Mouse (Mus musculus) liver, adult 2 months (tissue): ENCODE measurements around the gene Ptgs1.

Source experiments
- CTCF ChIP-seq: fragments of 200-500 bp; IDR thresholded peaks from 2 replicates; pipeline ENCODE4 v1.5.1; 2011; ENCODE audit warnings: low read depth, low read length, control low read depth
- POLR2A ChIP-seq: fragments of 200-500 bp; IDR thresholded peaks from 2 replicates; pipeline ENCODE4 v1.6.1; 2011; ENCODE audit warnings: low read length, control low read depth; ENCODE audit not compliant: insufficient read depth; ENCODE audit errors: extremely low read depth

DNA sequence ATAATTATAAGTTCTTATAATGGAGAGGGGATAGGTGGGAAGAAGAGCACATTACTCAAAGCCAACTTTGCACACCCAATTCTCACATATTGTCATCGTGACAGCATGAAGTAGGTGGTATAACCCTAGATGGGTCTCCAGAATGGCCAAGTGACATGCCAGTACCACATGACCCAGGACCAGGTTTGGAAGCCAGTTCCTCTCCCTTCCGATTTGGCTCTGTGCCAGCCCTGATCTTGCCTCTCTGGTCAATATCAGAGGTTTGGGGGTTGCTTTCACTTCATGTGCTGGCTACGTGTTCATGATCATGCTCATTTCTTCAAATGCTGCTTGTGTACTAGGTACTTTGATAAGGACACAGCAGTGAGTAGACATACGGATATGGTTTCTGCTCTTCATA, 22.3 kb downstream of the Ptgs1 start:
- TF ChIP-seq CTCF (no peak), POLR2A (no peak)
